Mouse (Mus musculus) common myeloid progenitor, adult 5-6 weeks (primary cell): ENCODE measurements around the gene Tbc1d2. TPM values are rescaled to one million over a fixed set of nuclear protein-coding genes. Genes with fewer than 3 reads are reported as not detected.
"Not testable (repeated sequence)": the region's sequence is repeated elsewhere in the genome, so short reads cannot be mapped to it uniquely, and the experiment has no call there.

Experiments used
- ATAC-seq: replicated peaks from 2 replicates; pipeline ENCODE4 v1.8.0; 2016; ENCODE audit warnings: low read depth, mild to moderate bottlenecking, moderate TSS enrichment, inconsistent platforms; ENCODE audit not compliant: poor library complexity, severe bottlenecking
- total RNA-seq: library from RNA; stranded (forward); fragments of 200-1000, 187-1606 nt; gene quantifications from 2 replicates; pipeline ENCODE4 v1.2.3, GENCODE M21; 2017

Tbc1d2 gene
- total RNA-seq, 1 experiment from 2014 or later, result 5.3 TPM

DNA sequence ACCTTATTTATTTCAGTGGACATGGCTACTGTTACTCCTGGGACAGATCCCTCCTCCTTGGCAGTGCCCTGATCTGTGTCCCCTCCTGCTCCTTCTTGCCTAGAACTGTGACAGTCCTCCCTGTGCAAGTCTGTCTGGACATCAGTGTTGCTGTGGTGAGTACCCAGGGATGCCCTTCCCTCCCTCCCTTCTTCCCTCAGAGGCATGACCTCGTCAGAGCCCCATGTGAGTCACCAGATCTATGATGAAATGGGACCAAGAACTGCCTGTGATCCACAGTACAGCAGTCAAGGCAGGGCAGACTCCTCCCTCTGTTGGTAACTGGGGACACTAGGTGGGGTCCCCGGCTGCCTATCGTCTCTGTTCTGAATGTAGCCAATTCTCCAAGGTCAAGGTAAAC, 42.4 kb downstream of the Tbc1d2 start:
- no peak for ATAC-seq

DNA sequence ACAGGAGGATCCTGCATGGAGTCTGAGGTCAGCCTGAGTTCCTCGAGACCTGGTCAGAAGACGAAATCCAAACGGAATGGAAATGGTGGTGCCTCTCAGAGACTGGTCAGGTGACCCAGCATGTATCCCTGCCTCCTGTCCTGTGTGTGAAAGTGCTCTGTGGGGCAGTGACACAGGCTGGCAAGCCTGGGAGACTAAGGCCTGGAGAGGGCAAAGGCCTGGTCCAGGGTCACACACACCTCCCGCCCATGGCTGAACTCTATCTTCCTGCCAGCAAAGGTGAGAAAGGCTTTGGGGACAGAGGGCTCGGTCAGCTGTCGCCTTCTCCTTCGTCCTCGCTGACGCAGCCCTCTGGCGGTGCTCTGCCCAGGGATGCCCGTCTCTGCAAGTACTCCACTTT, 44.6 kb downstream of the Tbc1d2 start:
- ATAC-seq, result no peak

DNA sequence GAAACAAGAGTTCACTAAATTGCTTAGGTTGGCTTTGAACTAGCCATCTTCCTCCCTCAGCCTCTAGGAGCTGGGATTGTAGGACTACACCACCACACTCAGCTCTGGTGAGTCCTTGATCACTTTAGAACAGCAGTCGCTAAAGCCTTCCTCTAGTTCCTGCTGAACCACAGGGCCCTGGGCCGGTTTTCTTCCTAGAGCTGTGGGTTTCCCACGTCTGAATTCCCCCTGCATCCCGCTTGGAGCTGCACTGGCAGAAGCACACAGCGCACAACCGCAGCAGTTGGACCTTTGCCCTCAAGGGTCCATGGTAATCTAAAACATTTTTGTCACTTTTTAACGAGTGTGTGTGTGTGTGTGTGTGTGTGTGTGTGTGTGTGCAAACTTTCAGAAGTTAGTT, 47.3 kb downstream of the Tbc1d2 start:
- ATAC-seq, result no peak

- ATAC-seq, result peak; percentile 68
Measured at GRCm38 (mm10) chr4:46601844-46602423, 48.1 kb downstream of the Tbc1d2 start, which contains the start of gene Coro2a. Coro2a (minus strand) TSS chr4:46602202.

GRCm38 (mm10) chr4:46601258-46601843, 48.7 kb downstream of the Tbc1d2 start:
- ATAC-seq, result no peak

DNA sequence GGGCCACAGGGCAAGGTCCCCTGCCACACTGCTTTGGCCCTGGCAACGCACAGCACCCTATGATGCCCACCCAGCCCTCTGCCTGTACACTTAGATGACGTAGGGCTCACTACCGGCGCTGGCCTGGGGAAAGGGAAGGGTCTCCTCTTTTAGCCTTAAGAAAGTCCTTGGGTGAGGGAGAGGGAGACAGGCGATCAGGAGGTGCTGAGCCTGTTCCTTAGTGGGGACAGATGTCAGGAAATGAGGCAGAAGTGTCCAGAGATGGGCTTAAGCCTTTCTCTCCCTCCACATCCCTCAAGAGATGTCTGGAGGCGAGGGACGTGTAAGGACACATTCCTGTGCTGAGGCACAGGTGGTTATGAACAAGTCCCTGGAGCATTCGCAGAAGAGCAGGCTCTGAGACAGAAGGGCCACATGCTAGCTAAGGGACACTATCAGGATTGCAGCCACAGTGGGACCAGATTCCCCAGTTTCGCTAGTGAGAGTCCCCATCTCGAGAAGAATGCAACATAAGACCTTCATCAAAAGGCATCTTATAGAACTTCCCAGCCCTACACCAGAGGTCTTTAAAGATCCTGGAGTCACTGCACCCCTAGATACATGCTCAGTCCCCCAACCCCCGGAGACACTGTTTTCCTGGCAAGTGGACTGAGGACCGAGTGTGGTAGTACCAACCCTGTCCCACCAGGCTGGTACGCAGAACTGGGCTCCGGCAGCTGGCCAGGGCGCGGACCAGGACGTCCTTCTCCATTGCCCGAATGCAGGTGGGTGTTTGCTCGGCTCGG, 49.3 kb downstream of the Tbc1d2 start:
- ATAC-seq, result no peak

GRCm38 (mm10) chr4:46599609-46600008, 50.4 kb downstream of the Tbc1d2 start:
- not testable (repeated sequence) for ATAC-seq

GRCm38 (mm10) chr4:46598981-46599380, 51.0 kb downstream of the Tbc1d2 start:
- ATAC-seq, result no peak

- ATAC-seq, result no peak
Measured at GRCm38 (mm10) chr4:46598111-46598510, 51.9 kb downstream of the Tbc1d2 start.

- ATAC-seq, result peak; percentile 16
Measured at GRCm38 (mm10) chr4:46597286-46597961, 52.6 kb downstream of the Tbc1d2 start.

GRCm38 (mm10) chr4:46596398-46596797, 53.6 kb downstream of the Tbc1d2 start:
- no peak for ATAC-seq

GRCm38 (mm10) chr4:46594131-46594530, 55.9 kb downstream of the Tbc1d2 start:
- no peak for ATAC-seq

- no peak for ATAC-seq
Measured at GRCm38 (mm10) chr4:46593472-46593871, 56.5 kb downstream of the Tbc1d2 start.

DNA sequence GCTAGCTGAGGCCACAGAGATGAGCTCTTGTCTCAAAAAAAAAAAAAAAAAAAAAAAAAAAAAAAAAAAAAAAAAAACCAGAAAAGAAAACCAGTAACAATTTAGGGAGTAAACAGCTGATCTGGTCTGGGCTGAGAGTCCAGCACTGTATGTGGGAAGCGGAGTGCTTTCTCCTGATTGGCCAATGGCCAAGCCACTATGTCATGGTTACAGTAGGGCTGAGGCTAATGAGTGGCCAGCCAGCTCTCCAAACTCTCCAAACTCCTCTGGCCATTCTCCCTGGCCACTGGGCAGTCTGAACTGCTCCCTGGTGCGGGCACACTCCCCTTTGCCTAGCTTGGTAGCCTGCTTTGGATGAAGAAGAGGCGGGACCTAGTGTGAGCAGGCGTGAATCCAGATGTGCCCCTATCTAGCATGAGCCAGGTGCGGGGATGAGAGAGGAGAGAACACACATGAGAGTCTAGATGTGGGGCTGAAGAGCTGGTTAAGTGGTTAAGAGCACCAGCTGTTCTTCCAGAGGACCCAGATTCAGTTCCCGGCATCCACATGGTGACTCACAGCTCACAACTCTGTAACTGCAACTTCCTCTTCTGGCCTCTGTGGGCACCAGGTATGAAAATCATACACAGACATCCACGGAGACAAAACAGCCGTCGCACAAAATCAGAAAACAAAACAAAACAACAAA, 58.0 kb downstream of the Tbc1d2 start:
- peak; percentile 34 for ATAC-seq

GRCm38 (mm10) chr4:46590810-46591209, 59.2 kb downstream of the Tbc1d2 start:
- peak; percentile 56 for ATAC-seq

GRCm38 (mm10) chr4:46589946-46590684, 59.9 kb downstream of the Tbc1d2 start:
- ATAC-seq, result no peak

DNA sequence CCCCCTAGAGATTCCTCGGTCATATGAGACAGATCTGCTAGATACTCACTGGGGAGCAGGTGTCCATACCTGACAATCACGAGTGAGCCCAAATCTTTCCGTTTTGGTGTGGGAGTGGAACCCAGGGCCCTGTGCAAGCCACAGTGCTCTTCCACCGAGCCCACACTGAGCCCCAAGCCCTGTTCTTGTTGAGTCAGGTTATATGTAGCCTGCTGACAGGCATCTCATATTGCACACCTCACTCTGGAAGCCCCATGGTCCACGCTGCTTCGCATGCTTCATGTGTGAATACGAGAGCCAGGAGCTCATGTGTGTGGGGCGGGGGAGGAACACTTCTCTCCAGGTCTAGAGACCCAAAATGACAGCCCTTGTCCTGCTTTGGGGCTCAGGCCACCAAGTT, 60.9 kb downstream of the Tbc1d2 start:
- ATAC-seq, result no peak

DNA sequence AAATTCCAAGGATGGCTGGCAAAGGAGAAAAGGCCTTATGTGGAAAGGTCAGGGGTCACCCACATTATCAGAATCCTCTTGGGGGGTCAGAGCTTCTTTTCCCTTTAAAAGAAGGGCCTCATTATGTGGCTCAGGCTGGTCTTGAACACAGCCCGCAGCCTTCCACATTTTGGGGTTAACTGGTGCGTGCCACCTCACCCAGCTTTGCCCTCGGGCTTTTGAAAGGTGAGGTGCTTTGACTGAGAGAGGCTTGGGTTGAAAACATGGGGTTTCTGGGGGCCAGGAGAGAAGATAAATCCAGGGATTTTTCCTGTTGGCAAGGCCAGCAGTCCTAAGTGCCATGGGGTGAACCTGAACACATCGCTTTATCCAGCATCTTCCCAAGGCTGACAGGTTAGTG, 63.5 kb downstream of the Tbc1d2 start:
- no peak for ATAC-seq

DNA sequence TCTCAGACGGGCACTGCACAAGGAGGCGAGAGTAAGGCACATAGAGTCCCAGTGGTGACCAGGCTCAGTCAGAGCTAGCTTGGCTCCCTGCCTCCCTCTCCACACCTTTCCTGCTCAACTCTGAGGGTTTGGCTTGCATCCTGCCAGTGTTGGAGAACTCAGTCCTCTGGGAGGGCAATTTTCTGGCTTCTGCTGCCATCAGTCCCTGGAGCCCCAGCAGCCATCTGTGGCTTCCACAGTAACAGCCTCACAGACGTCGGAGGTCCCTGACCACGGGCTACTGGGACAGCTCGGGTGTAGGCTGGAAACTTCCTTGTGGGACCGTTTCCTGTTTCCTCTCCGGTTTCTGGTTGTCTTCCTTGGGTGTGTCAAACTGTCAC, 64.2 kb downstream of the Tbc1d2 start:
- peak; percentile 40; the same call in 1 of the 2 replicates for ATAC-seq
